15 mouse cellular contexts compared by ENCODE assay signal in genomic region chr12:13983631-13984395, GRCm38 (mm10).
A peak's percentile ranks its signal among the peaks of the same experiment; 100 is the strongest.
DNase-seq lines count a peak whose midpoint lies in the region; ATAC-seq lines count a peak whose summit lies in the region.
"Had no signal": no experiment of that assay in that cellular context is flagged by ENCODE, and none has a peak within 500 bp of the region (broad histone marks: within the 10 kb centered on the region; RNA-seq: fewer than 3 reads in every experiment).

No protein-coding gene starts in this region.

- 42% methylated on average over 7 of the region's 7 CpGs for WGBS in forebrain, embryonic 11.5 days
- WGBS in hindbrain, embryonic 14.5 days: 25% methylated on average over 7 of the region's 7 CpGs
- 34% methylated on average over 7 of the region's 7 CpGs for WGBS in midbrain, embryonic 15.5 days

- peak; percentile 2 for DNase-seq in adrenal gland, adult 2 months
- no peak for DNase-seq in adrenal gland, postnatal 36 days
- no peak for DNase-seq in forebrain, embryonic 11.5 days (ENCODE audit: low spot score)
- DNase-seq in hindbrain, embryonic 14.5 days (ENCODE audit: low spot score): peak; percentile 33
- DNase-seq in kidney, adult 18-20 months: no peak
- DNase-seq in cerebellum, adult 18-20 months: no peak
- DNase-seq: adrenal gland, adult 8-10 months; gastrocnemius, postnatal 36 days; kidney, postnatal 14 days had no signal

- H3K4me3 ChIP-seq in forebrain, embryonic 11.5 days (ENCODE audit: low read depth, low read length): no peak overlapping the region
- H3K4me3 ChIP-seq in hindbrain, embryonic 14.5 days (replicated peaks; ENCODE audit: low read length): no peak overlapping the region
- H3K4me3 ChIP-seq in midbrain, embryonic 15.5 days: no peak overlapping the region
- H3K4me3 ChIP-seq: erythroblast, embryonic 14.5 days; heart, embryonic 15.5 days; lung, embryonic 15.5 days; myocyte had no signal

- no peaks in the 10 kb centered on the region for H3K9me3 ChIP-seq in forebrain, embryonic 11.5 days (ENCODE audit: control insufficient read depth, low read length)
- no peaks in the 10 kb centered on the region for H3K9me3 ChIP-seq in hindbrain, embryonic 14.5 days (ENCODE audit: control insufficient read depth, low read length)
- no peaks in the 10 kb centered on the region for H3K9me3 ChIP-seq in midbrain, embryonic 15.5 days
- H3K9me3 ChIP-seq: heart, embryonic 15.5 days; lung, embryonic 15.5 days had no signal

- peaks cover 32% of the 10 kb centered on the region for H3K27me3 ChIP-seq in forebrain, embryonic 11.5 days (ENCODE audit: control insufficient read depth, insufficient read depth, low read length)
- H3K27me3 ChIP-seq in hindbrain, embryonic 14.5 days (ENCODE audit: control insufficient read depth, insufficient read depth, low read length): no peaks in the 10 kb centered on the region
- H3K27me3 ChIP-seq in midbrain, embryonic 15.5 days (replicated peaks): no peaks in the 10 kb centered on the region
- H3K27me3 ChIP-seq: heart, embryonic 15.5 days; lung, embryonic 15.5 days had no signal

- H3K4me1 ChIP-seq in forebrain, embryonic 11.5 days (replicated peaks; ENCODE audit: control insufficient read depth, insufficient read depth, low read length): 0 out of 2 replicates have a peak, but pooled peaks cover 2% of the 10 kb centered on the region
- no peaks in the 10 kb centered on the region; the same call in 1 of the 2 replicates for H3K4me1 ChIP-seq in hindbrain, embryonic 14.5 days (replicated peaks; ENCODE audit: control insufficient read depth, insufficient read depth, low read length)
- peaks cover 5% of the 10 kb centered on the region; the same call in 1 of the 2 replicates for H3K4me1 ChIP-seq in midbrain, embryonic 15.5 days
- H3K4me1 ChIP-seq: heart, embryonic 15.5 days; lung, embryonic 15.5 days had no signal

- no peaks in the 10 kb centered on the region for H3K36me3 ChIP-seq in forebrain, embryonic 11.5 days (ENCODE audit: control insufficient read depth, insufficient read depth, low read length)
- no peaks in the 10 kb centered on the region for H3K36me3 ChIP-seq in hindbrain, embryonic 14.5 days (replicated peaks; ENCODE audit: control insufficient read depth, insufficient read depth)
- H3K36me3 ChIP-seq in midbrain, embryonic 15.5 days (replicated peaks): no peaks in the 10 kb centered on the region
- H3K36me3 ChIP-seq: heart, embryonic 15.5 days; lung, embryonic 15.5 days had no signal

- H3K4me2 ChIP-seq in forebrain, embryonic 11.5 days (ENCODE audit: low read depth, low read length, severe bottlenecking): no peak overlapping the region
- no peak overlapping the region for H3K4me2 ChIP-seq in hindbrain, embryonic 14.5 days (replicated peaks)
- no peak overlapping the region for H3K4me2 ChIP-seq in midbrain, embryonic 15.5 days
- H3K4me2 ChIP-seq: heart, embryonic 15.5 days; lung, embryonic 15.5 days had no signal

- ATAC-seq in forebrain, embryonic 11.5 days (replicated peaks; ENCODE audit: low FRiP score): peak; percentile 86
- ATAC-seq in hindbrain, embryonic 14.5 days (ENCODE audit: low FRiP score): peak; percentile 82
- ATAC-seq in midbrain, embryonic 15.5 days (replicated peaks): peak; percentile 80
- ATAC-seq in inflammation-experienced regulatory T-cells, adult 6 months: no peak

- no peak overlapping the region for H3K27ac ChIP-seq in forebrain, embryonic 11.5 days (ENCODE audit: low read depth, low read length)
- H3K27ac ChIP-seq in hindbrain, embryonic 14.5 days: 0 out of 2 replicates have a peak overlapping the region, but pooled peaks have one; percentile 7
- no peak overlapping the region for H3K27ac ChIP-seq in midbrain, embryonic 15.5 days
- H3K27ac ChIP-seq: heart, embryonic 15.5 days; lung, embryonic 15.5 days had no signal

- no peak overlapping the region for H3K9ac ChIP-seq in forebrain, embryonic 11.5 days (ENCODE audit: low read length)
- H3K9ac ChIP-seq in hindbrain, embryonic 14.5 days: no peak overlapping the region
- H3K9ac ChIP-seq in midbrain, embryonic 15.5 days: no peak overlapping the region
- H3K9ac ChIP-seq: heart, embryonic 15.5 days; lung, embryonic 15.5 days had no signal

Comparison
In these comparisons a context has a peak if more than half of its experiments do, and no peak if none do; other contexts are left out.
1. DNase-seq: peak in adrenal gland, adult 2 months (single experiment) and hindbrain, embryonic 14.5 days (single experiment); none in adrenal gland, postnatal 36 days (0 of 2), forebrain, embryonic 11.5 days (single experiment), kidney, adult 18-20 months (single experiment) and cerebellum, adult 18-20 months (0 of 2).